Mouse (Mus musculus) forebrain, embryonic 10.5 days (tissue): ENCODE results near the gene 1700001C02Rik. TPM values are rescaled to one million over a fixed set of nuclear protein-coding genes. Genes with fewer than 3 reads are reported as not detected.

Experiments used
- DNase-seq: peaks from one replicate; pipeline ENCODE4 v3.0.0-alpha.2; 2017; ENCODE audit warnings: low spot score; ENCODE audit errors: extremely low spot score
- H3K27ac ChIP-seq: fragments of 300-500 bp; sonication (generic); 2 replicates; pipeline ENCODE4 v1.5.1; 2016; ENCODE audit warnings: mild to moderate bottlenecking
- H3K27me3 ChIP-seq: fragments of 300-500 bp; sonication (generic); 2 replicates; pipeline ENCODE4 v1.6.1; 2016; ENCODE audit warnings: mild to moderate bottlenecking; ENCODE audit not compliant: poor library complexity, severe bottlenecking
- H3K36me3 ChIP-seq: fragments of 300-500 bp; sonication (generic); replicated peaks from 2 replicates; pipeline ENCODE4 v1.6.1; 2016; ENCODE audit warnings: mild to moderate bottlenecking, moderate library complexity
- H3K4me1 ChIP-seq: fragments of 300-500 bp; sonication (generic); 2 replicates; pipeline ENCODE4 v1.6.1; 2016
- H3K4me3 ChIP-seq: fragments of 300-500 bp; sonication (generic); 2 replicates; pipeline ENCODE4 v1.5.1; 2016; ENCODE audit warnings: mild to moderate bottlenecking, moderate library complexity
- H3K9me3 ChIP-seq: fragments of 300-500 bp; sonication (generic); 2 replicates; pipeline ENCODE4 v1.6.1; 2016; ENCODE audit warnings: mild to moderate bottlenecking, moderate library complexity
- WGBS: fragments of 180-500 bp; shearing (Covaris S2); methylation state at CpG from one replicate; pipeline ENCODE4 v1.1.7; 2016; 5-methylcytosine and 5-hydroxymethylcytosine counted together
- polyA plus RNA-seq: library from polyadenylated mRNA; unstranded; fragments of >200 nt; fragmentation: Nextera tagmentation; extraction: Ambion mirVana; gene quantifications from 2 replicates; pipeline ENCODE4 v1.2.1, GENCODE M21; 2016

1700001C02Rik gene
- not detected in 2 replicates for polyA plus RNA-seq

GRCm38 (mm10) chr5:30465861-30466260 lies at the start of gene 1700001C02Rik:
Gene 1700001C02Rik (plus strand): TSS chr5:30466047.
- DNase-seq, result no peak
- H3K4me3 ChIP-seq, result peak within 1 kb of the TSS; percentile 38
- no peaks in the 10 kb centered on the region for H3K9me3 ChIP-seq
- peaks cover 63% of the 10 kb centered on the region for H3K27me3 ChIP-seq
- peaks cover 36% of the 10 kb centered on the region for H3K4me1 ChIP-seq
- WGBS, result 18% methylated on average over 21 of the region's 21 CpGs
- H3K36me3 ChIP-seq, result no peaks in the 10 kb centered on the region
- H3K27ac ChIP-seq, result no peak within 1 kb of the TSS

- Histone ChIP-seq H3K4me1 (peaks cover 14% of the 10 kb centered on the region), H3K4me3 (no peak overlapping the region), H3K27me3 (peaks cover 13% of the 10 kb centered on the region), H3K9me3 (no peaks in the 10 kb centered on the region), H3K36me3 (no peaks in the 10 kb centered on the region), H3K27ac (peak overlapping the region; percentile 35; the same call in 1 of the 2 replicates)
- DNase-seq, result no peak
- WGBS, result 28% methylated on average over 5 of the region's 5 CpGs
Measured at GRCm38 (mm10) chr5:30416665-30417064, 49.2 kb upstream of the 1700001C02Rik start.

GRCm38 (mm10) chr5:30423121-30423520 lies 42.7 kb upstream of the 1700001C02Rik start:
- no peak overlapping the region for H3K27ac ChIP-seq
- 0 out of 2 replicates have a peak, but pooled peaks cover 7% of the 10 kb centered on the region for H3K4me1 ChIP-seq
- no peak for DNase-seq
- no peaks in the 10 kb centered on the region for H3K36me3 ChIP-seq
- H3K9me3 ChIP-seq, result no peaks in the 10 kb centered on the region
- 88% methylated on average over 4 of the region's 4 CpGs for WGBS
- H3K27me3 ChIP-seq, result no peaks in the 10 kb centered on the region
- H3K4me3 ChIP-seq, result no peak overlapping the region

GRCm38 (mm10) chr5:30423572-30424244 lies 42.1 kb upstream of the 1700001C02Rik start:
- 42% methylated on average over 8 of the region's 8 CpGs for WGBS
- Histone ChIP-seq H3K4me1 (0 out of 2 replicates have a peak, but pooled peaks cover 7% of the 10 kb centered on the region), H3K36me3 (no peaks in the 10 kb centered on the region), H3K9me3 (no peaks in the 10 kb centered on the region), H3K27ac (no peak overlapping the region), H3K4me3 (no peak overlapping the region), H3K27me3 (no peaks in the 10 kb centered on the region)
- DNase-seq, result peak; percentile 51

- Histone ChIP-seq H3K27ac (no peak overlapping the region), H3K4me1 (0 out of 2 replicates have a peak, but pooled peaks cover 7% of the 10 kb centered on the region), H3K36me3 (no peaks in the 10 kb centered on the region), H3K9me3 (no peaks in the 10 kb centered on the region), H3K27me3 (no peaks in the 10 kb centered on the region), H3K4me3 (no peak overlapping the region)
- 83% methylated on average over 6 of the region's 6 CpGs for WGBS
- DNase-seq, result no peak
Measured at GRCm38 (mm10) chr5:30427406-30427805, 38.4 kb upstream of the 1700001C02Rik start.

- H3K4me1 ChIP-seq, result no peaks in the 10 kb centered on the region
- no peaks in the 10 kb centered on the region for H3K27me3 ChIP-seq
- H3K9me3 ChIP-seq, result no peaks in the 10 kb centered on the region
- no peak for DNase-seq
- H3K36me3 ChIP-seq, result no peaks in the 10 kb centered on the region
- no peak overlapping the region for H3K4me3 ChIP-seq
- no peak overlapping the region for H3K27ac ChIP-seq
- WGBS, result 53% methylated on average over 2 of the region's 2 CpGs
Measured at GRCm38 (mm10) chr5:30438931-30439330, 26.9 kb upstream of the 1700001C02Rik start.

- no peaks in the 10 kb centered on the region for H3K27me3 ChIP-seq
- no peak for DNase-seq
- no peaks in the 10 kb centered on the region for H3K4me1 ChIP-seq
- 93% methylated on average over 8 of the region's 8 CpGs for WGBS
- H3K36me3 ChIP-seq, result no peaks in the 10 kb centered on the region
- H3K9me3 ChIP-seq, result no peaks in the 10 kb centered on the region
- no peak overlapping the region for H3K27ac ChIP-seq
- no peak overlapping the region for H3K4me3 ChIP-seq
Measured at GRCm38 (mm10) chr5:30440308-30440906, 25.4 kb upstream of the 1700001C02Rik start.

- 80% methylated on average over 5 of the region's 5 CpGs for WGBS
- no peak overlapping the region for H3K27ac ChIP-seq
Measured at GRCm38 (mm10) chr5:30442196-30442595, 23.7 kb upstream of the 1700001C02Rik start.

GRCm38 (mm10) chr5:30444327-30444895 lies 21.4 kb upstream of the 1700001C02Rik start:
- WGBS, result 88% methylated on average over 13 of the region's 13 CpGs
- DNase-seq, result no peak
- no peaks in the 10 kb centered on the region for H3K27me3 ChIP-seq
- no peak overlapping the region for H3K27ac ChIP-seq
- no peaks in the 10 kb centered on the region for H3K9me3 ChIP-seq
- no peaks in the 10 kb centered on the region for H3K4me1 ChIP-seq
- no peaks in the 10 kb centered on the region for H3K36me3 ChIP-seq
- no peak overlapping the region for H3K4me3 ChIP-seq

More at GRCm38 (mm10) chr5:30442196-30442595, 23.7 kb upstream of the 1700001C02Rik start:
- no peaks in the 10 kb centered on the region for H3K9me3 ChIP-seq
- DNase-seq, result no peak
- no peaks in the 10 kb centered on the region for H3K27me3 ChIP-seq
- H3K4me3 ChIP-seq, result no peak overlapping the region
- no peaks in the 10 kb centered on the region for H3K36me3 ChIP-seq
- no peaks in the 10 kb centered on the region for H3K4me1 ChIP-seq

- Histone ChIP-seq H3K9me3 (no peaks in the 10 kb centered on the region), H3K4me1 (peaks cover 19% of the 10 kb centered on the region), H3K27me3 (peaks cover 8% of the 10 kb centered on the region), H3K36me3 (no peaks in the 10 kb centered on the region), H3K4me3 (no peak overlapping the region), H3K27ac (no peak overlapping the region)
- 57% methylated on average over 6 of the region's 6 CpGs for WGBS
- DNase-seq, result no peak
Measured at GRCm38 (mm10) chr5:30456056-30456455, 9.8 kb upstream of the 1700001C02Rik start.

GRCm38 (mm10) chr5:30460155-30460554 lies 5.7 kb upstream of the 1700001C02Rik start:
- H3K36me3 ChIP-seq, result no peaks in the 10 kb centered on the region
- peaks cover 45% of the 10 kb centered on the region for H3K27me3 ChIP-seq
- no peak overlapping the region for H3K4me3 ChIP-seq
- WGBS, result 41% methylated on average over 4 of the region's 4 CpGs
- 0 out of 2 replicates have a peak overlapping the region, but pooled peaks have one; percentile 40 for H3K27ac ChIP-seq
- H3K4me1 ChIP-seq, result peaks cover 30% of the 10 kb centered on the region
- no peaks in the 10 kb centered on the region for H3K9me3 ChIP-seq
- DNase-seq, result no peak

- Histone ChIP-seq H3K36me3 (no peaks in the 10 kb centered on the region), H3K27ac (no peak within 1 kb of the TSS), H3K4me3 (no peak within 1 kb of the TSS), H3K9me3 (no peaks in the 10 kb centered on the region), H3K27me3 (peaks cover 61% of the 10 kb centered on the region), H3K4me1 (peaks cover 40% of the 10 kb centered on the region)
- no peak for DNase-seq
- 56% methylated on average over 12 of the region's 12 CpGs for WGBS
Measured at GRCm38 (mm10) chr5:30461821-30462220, 4.0 kb upstream of the 1700001C02Rik start, which contains the start of gene Otof. Gene Otof (minus strand): TSS chr5:30461932.

- H3K27me3 ChIP-seq, result peaks cover 59% of the 10 kb centered on the region
- H3K27ac ChIP-seq, result no peak overlapping the region
- H3K4me1 ChIP-seq, result peaks cover 34% of the 10 kb centered on the region
- H3K9me3 ChIP-seq, result no peaks in the 10 kb centered on the region
- no peaks in the 10 kb centered on the region for H3K36me3 ChIP-seq
- 37% methylated on average over 9 of the region's 9 CpGs for WGBS
- no peak for DNase-seq
- H3K4me3 ChIP-seq, result peak overlapping the region; percentile 38
Measured at GRCm38 (mm10) chr5:30466315-30466714, 468 bp downstream of the 1700001C02Rik start.
